Mouse (Mus musculus) lung, postnatal 0 days (tissue): ENCODE data around the gene Hoxa3.

Experiments used
- CTCF ChIP-seq: IDR thresholded peaks from 2 replicates; pipeline ENCODE4 v1.5.1; 2016; ENCODE audit warnings: antibody characterized with exemption, mild to moderate bottlenecking
- EP300 ChIP-seq: IDR thresholded peaks from 2 replicates; pipeline ENCODE4 v1.6.1; 2016; ENCODE audit warnings: antibody characterized with exemption, mild to moderate bottlenecking, control low read depth

DNA sequence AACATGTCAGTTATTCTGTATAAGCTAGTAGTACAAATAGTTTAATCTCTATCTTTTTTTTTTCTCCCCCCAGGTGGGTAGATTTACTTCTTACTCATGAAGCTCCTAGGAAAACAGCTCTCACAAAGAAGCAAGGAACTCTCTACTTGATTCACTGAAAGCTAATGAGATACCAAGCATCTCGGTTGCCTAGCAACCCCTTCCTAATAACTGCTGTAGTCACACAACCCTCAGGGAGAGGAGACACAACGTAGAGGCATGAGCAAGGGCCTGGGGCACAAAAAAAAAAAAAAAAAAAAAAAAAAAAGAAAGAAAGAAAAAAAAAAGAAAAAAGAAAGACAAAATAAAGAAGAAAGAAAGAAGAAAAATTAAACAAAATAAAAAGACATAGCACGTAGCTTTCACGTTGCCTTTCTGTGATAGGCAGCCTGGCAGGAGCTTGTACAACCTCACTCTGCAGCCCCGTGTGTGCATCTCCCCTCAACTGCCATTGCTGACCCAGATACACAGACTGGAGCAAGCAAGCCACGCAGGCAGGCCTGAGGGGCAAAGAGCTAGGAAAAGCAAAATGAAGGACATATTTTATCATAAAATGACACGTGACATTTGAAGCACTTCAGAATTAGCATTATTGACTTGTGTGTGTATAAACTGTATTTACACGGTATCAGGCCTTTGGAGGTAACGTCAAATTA lies 75.1 kb downstream of the Hoxa3 start:
- TF ChIP-seq EP300 (no peak), CTCF (no peak)
